Mouse (Mus musculus) intestine, embryonic 16.5 days (tissue): ENCODE results near the gene Taar6. TPM values are rescaled to one million over a fixed set of nuclear protein-coding genes. Genes with fewer than 3 reads are reported as not detected.

Source experiments
- ATAC-seq: fragments of 200-750 bp; cut with Nextera tagmentation; 2 replicates; pipeline ENCODE4 v1.8.0; 2017; ENCODE audit warnings: moderate TSS enrichment, moderate library complexity
- H3K27ac ChIP-seq: fragments of 300-500 bp; sonication (generic); 2 replicates; pipeline ENCODE4 v1.5.1; 2014; ENCODE audit warnings: mild to moderate bottlenecking, low read length
- H3K27me3 ChIP-seq: fragments of 300-500 bp; sonication (generic); replicated peaks from 2 replicates; pipeline ENCODE4 v1.6.1; 2014; ENCODE audit warnings: low read length, control low read depth, mixed read lengths; ENCODE audit not compliant: control insufficient read depth, insufficient read depth
- H3K36me3 ChIP-seq: fragments of 300-500 bp; sonication (generic); 2 replicates; pipeline ENCODE4 v1.6.1; 2014; ENCODE audit warnings: low read length, control low read depth; ENCODE audit not compliant: control insufficient read depth, insufficient read depth
- H3K4me1 ChIP-seq: fragments of 300-500 bp; sonication (generic); 2 replicates; pipeline ENCODE4 v1.6.1; 2014; ENCODE audit warnings: low read length, control low read depth, mixed read lengths; ENCODE audit not compliant: control insufficient read depth, insufficient read depth
- H3K4me2 ChIP-seq: fragments of 300-500 bp; sonication (generic); 2 replicates; pipeline ENCODE4 v1.6.1; 2014; ENCODE audit warnings: low read depth, low read length, control low read depth
- H3K4me3 ChIP-seq: fragments of 300-500 bp; sonication (generic); 2 replicates; pipeline ENCODE4 v1.5.1; 2014; ENCODE audit warnings: mild to moderate bottlenecking, low read length
- H3K9ac ChIP-seq: fragments of 300-500 bp; sonication (generic); 2 replicates; pipeline ENCODE4 v1.6.1; 2014; ENCODE audit warnings: low read depth, low read length
- H3K9me3 ChIP-seq: fragments of 300-500 bp; sonication (generic); 2 replicates; pipeline ENCODE4 v1.6.1; 2016; ENCODE audit warnings: low read length, control low read depth; ENCODE audit not compliant: control insufficient read depth
- WGBS: fragments of 180-500 bp; shearing (Covaris S2); extraction: QIAGEN DNeasy Blood & Tissue Kit; methylation state at CpG from one replicate; pipeline ENCODE4 v1.1.7; 2014; 5-methylcytosine and 5-hydroxymethylcytosine counted together
- polyA plus RNA-seq: library from polyadenylated mRNA; unstranded; fragments of >200 nt; fragmentation: Nextera tagmentation; extraction: Ambion mirVana; gene quantifications from 2 replicates; pipeline ENCODE4 v1.2.1, GENCODE M21; 2015

The Taar6 gene
- polyA plus RNA-seq, 1 experiment from 2014 or later, result not detected

DNA sequence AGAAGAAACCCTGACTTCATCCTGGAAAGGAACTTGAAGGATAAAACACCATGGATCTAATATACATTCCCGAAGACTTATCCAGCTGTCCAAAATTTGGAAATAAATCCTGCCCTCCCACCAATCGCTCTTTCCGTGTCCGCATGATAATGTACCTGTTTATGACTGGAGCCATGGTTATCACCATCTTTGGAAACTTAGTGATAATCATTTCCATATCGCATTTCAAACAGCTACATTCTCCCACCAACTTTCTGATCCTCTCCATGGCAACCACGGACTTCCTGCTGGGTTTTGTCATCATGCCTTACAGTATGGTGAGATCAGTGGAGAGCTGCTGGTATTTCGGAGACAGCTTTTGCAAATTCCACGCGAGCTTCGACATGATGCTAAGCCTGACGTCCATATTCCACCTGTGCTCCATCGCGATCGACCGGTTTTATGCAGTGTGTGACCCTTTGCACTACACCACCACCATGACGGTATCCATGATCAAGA is 35.9 kb downstream of the Taar6 start, which contains the start of gene Taar3:
Gene Taar3, plus strand, starts transcription at position 51 of the 498 bp plus-strand sequence.
- no peak within 1 kb of the TSS for H3K9ac ChIP-seq
- WGBS, result 89% methylated on average over 16 of the region's 16 CpGs
- ATAC-seq, result no peak
- no peaks in the 10 kb centered on the region for H3K9me3 ChIP-seq
- no peak within 1 kb of the TSS for H3K4me3 ChIP-seq
- no peaks in the 10 kb centered on the region for H3K36me3 ChIP-seq
- no peak within 1 kb of the TSS for H3K4me2 ChIP-seq
- no peak within 1 kb of the TSS for H3K27ac ChIP-seq
- H3K27me3 ChIP-seq, result no peaks in the 10 kb centered on the region
- H3K4me1 ChIP-seq, result 0 out of 2 replicates have a peak, but pooled peaks cover 2% of the 10 kb centered on the region

DNA sequence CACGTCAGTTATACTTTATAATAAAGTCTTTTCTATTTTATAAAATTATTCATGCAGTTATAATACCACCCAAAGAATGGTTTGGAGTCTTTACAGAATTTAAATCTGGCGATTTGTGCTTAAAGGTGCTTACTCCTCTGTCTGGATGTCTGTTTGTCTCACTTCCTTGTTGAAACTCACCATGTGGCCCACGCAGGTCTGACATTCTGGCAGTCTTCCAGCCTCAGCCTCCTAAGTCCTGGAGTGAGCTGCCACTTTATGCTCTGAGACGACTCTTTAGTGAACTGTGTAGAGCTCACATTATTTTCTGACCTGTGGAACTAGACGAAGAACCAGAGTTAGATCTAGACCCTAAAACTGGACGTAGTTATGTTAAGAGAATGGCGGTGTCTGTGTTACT is 37.4 kb downstream of the Taar6 start:
- H3K27ac ChIP-seq, result no peak overlapping the region
- H3K4me2 ChIP-seq, result no peak overlapping the region
- 56% methylated on average over 7 of the region's 7 CpGs for WGBS
- H3K9me3 ChIP-seq, result no peaks in the 10 kb centered on the region
- H3K27me3 ChIP-seq, result no peaks in the 10 kb centered on the region
- H3K4me1 ChIP-seq, result 0 out of 2 replicates have a peak, but pooled peaks cover 2% of the 10 kb centered on the region
- no peak overlapping the region for H3K4me3 ChIP-seq
- no peak for ATAC-seq
- H3K36me3 ChIP-seq, result no peaks in the 10 kb centered on the region
- no peak overlapping the region for H3K9ac ChIP-seq

DNA sequence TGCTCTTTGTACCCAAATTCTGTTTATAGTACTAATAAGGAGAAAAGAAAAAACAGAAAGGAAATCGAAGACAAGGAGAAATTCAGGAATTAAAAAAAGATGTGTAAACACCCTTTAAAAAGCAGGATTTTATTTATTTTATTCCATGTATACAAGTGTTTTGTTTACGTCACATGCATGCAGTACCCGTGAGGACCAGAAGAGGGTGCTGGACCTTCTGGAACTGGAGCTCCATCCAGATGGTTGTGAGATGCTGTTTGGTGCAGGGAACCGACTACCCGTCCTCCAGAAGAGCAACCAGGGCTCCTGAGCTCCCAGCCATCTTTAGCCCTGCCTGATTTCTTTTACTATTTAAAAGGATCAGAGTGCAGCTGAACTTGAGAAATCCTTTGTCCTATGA is 43.0 kb downstream of the Taar6 start:
- 79% methylated on average over 5 of the region's 5 CpGs for WGBS
- no peak overlapping the region for H3K4me3 ChIP-seq
- H3K4me2 ChIP-seq, result no peak overlapping the region
- H3K4me1 ChIP-seq, result no peaks in the 10 kb centered on the region
- H3K27ac ChIP-seq, result no peak overlapping the region
- no peaks in the 10 kb centered on the region for H3K9me3 ChIP-seq
- H3K27me3 ChIP-seq, result no peaks in the 10 kb centered on the region
- no peaks in the 10 kb centered on the region for H3K36me3 ChIP-seq
- no peak for ATAC-seq
- H3K9ac ChIP-seq, result no peak overlapping the region

DNA sequence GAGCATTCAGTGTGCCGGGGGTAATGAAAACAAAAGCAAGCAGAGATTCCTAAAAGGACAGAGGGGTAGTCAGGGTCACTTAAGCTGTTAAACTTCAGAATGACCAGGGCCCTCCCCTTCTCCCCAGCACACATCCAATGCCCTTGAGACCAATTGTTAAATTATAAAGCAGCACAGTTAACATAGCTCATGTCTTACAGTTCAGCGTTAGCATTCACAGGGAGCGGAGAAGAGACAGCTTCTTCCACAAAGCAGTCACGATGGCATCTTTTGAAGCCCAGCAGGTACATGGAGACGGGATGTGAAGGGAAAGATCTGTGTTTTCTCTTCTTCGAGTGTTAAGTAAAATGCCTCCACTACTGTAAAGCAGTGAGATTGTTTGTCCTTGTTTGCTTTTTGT is 47.1 kb downstream of the Taar6 start, which contains the start of gene Taar2:
Gene Taar2, plus strand, starts transcription at position 261 of the 400 bp plus-strand sequence.
- H3K27ac ChIP-seq, result no peak within 1 kb of the TSS
- H3K4me1 ChIP-seq, result no peaks in the 10 kb centered on the region
- H3K27me3 ChIP-seq, result no peaks in the 10 kb centered on the region
- H3K36me3 ChIP-seq, result no peaks in the 10 kb centered on the region
- ATAC-seq, result no peak
- no peak within 1 kb of the TSS for H3K4me2 ChIP-seq
- H3K4me3 ChIP-seq, result no peak within 1 kb of the TSS
- H3K9ac ChIP-seq, result no peak within 1 kb of the TSS
- 50% methylated on average over 6 of the region's 6 CpGs for WGBS
- no peaks in the 10 kb centered on the region for H3K9me3 ChIP-seq

DNA sequence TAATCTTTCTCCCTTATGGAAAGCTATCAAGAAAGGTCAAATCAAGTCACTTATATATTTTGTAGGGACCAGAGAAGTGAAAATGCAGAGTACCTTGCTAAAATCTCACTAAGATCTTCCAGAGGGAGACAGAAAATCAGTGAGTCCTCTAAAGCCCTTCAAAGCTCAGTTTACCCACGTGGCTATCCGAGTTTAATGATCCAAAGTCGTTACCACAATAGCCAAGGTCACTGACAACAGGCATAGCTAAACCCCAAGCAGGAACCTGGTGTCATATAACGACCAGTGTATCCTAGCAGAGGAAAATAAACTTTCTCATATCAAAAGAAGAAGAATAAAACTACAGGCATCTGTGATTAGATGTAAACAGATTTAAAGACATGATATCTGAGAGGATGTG is 47.8 kb downstream of the Taar6 start:
- no peaks in the 10 kb centered on the region for H3K9me3 ChIP-seq
- no peak overlapping the region for H3K4me2 ChIP-seq
- H3K27ac ChIP-seq, result no peak overlapping the region
- no peaks in the 10 kb centered on the region for H3K4me1 ChIP-seq
- no peak overlapping the region for H3K4me3 ChIP-seq
- no peaks in the 10 kb centered on the region for H3K36me3 ChIP-seq
- 28% methylated on average over 4 of the region's 4 CpGs for WGBS
- H3K9ac ChIP-seq, result no peak overlapping the region
- no peak for ATAC-seq
- no peaks in the 10 kb centered on the region for H3K27me3 ChIP-seq

Other genes starting within 250 kb of the Taar6 start
- 161 and 175 TPM in 2 replicates for gene Rps12, start 198.4 kb downstream of the Taar6 start, polyA plus RNA-seq
- gene Slc18b1, start 188.7 kb downstream of the Taar6 start, polyA plus RNA-seq, result 21.2 and 21.4 TPM in 2 replicates
- 0.21 and 0.31 TPM in 2 replicates for gene Vnn3, start 134.2 kb downstream of the Taar6 start, polyA plus RNA-seq
- 2.6 and 2.7 TPM in 2 replicates for gene Vnn1, start 91.0 kb downstream of the Taar6 start, polyA plus RNA-seq
- gene Taar1, start 65.3 kb downstream of the Taar6 start, polyA plus RNA-seq, result not detected in 2 replicates
- not detected in 2 replicates for gene Taar2, start 47.1 kb downstream of the Taar6 start, polyA plus RNA-seq
- gene Taar3, start 36.1 kb downstream of the Taar6 start, polyA plus RNA-seq, result not detected in 2 replicates
- not detected in 2 replicates for gene Taar4, start 25.2 kb downstream of the Taar6 start, polyA plus RNA-seq
- gene Taar5, start 14.9 kb downstream of the Taar6 start, polyA plus RNA-seq, result not detected in 2 replicates
- gene Taar7a, start 7.8 kb upstream of the Taar6 start, polyA plus RNA-seq, result not detected in 2 replicates
- gene Taar7b, start 14.3 kb upstream of the Taar6 start, polyA plus RNA-seq, result not detected in 2 replicates
- not detected in 2 replicates for gene Taar7d, start 41.6 kb upstream of the Taar6 start, polyA plus RNA-seq
- gene Taar7e, start 52.0 kb upstream of the Taar6 start, polyA plus RNA-seq, result not detected in 2 replicates
- not detected in 2 replicates for gene Taar7f, start 63.9 kb upstream of the Taar6 start, polyA plus RNA-seq
- gene Taar8a, start 90.9 kb upstream of the Taar6 start, polyA plus RNA-seq, result not detected in 2 replicates
- not detected in 2 replicates for gene Taar8b, start 106.6 kb upstream of the Taar6 start, polyA plus RNA-seq
- 0.13 TPM in 1 of 2 replicates, not detected in the other for gene Taar8c, start 116.3 kb upstream of the Taar6 start, polyA plus RNA-seq
- not detected in 2 replicates for gene Taar9, start 123.9 kb upstream of the Taar6 start, polyA plus RNA-seq
- gene Stx7, start 163.7 kb upstream of the Taar6 start, polyA plus RNA-seq, result 148 and 158 TPM in 2 replicates
- gene Moxd1, start 237.9 kb upstream of the Taar6 start, polyA plus RNA-seq, result 10.8 and 11.7 TPM in 2 replicates